Comparison of ENCODE assay signal across 15 mouse cellular contexts in the genomic region with DNA sequence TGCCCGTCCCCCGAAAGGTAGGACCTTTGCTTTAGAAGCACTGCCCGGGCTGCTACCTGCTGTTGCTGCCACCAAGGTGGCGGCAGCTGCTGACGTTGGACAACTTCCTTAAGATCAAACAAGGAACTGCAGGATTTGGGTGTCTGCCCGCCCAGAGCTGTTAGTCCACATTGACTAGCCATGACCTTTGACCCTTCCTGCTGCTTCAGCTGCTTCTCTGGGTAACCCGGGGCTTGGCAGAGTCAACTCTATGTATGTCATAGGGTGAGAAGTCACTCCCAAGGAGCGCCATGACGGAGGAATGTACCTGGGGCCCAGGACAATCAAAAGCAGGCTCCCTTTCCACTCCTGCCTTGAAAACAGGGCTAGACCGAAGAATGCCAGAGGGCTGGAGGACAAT.
DNase-seq lines count a peak whose midpoint lies in the region; ATAC-seq lines count a peak whose summit lies in the region.
"Had no signal": no experiment of that assay in that cellular context is flagged by ENCODE, and none has a peak within 500 bp of the region (broad histone marks: within the 10 kb centered on the region; RNA-seq: fewer than 3 reads in every experiment).

No protein-coding gene starts in this region.

- no peak overlapping the region for H3K4me3 ChIP-seq in kidney, embryonic 16.5 days (ENCODE audit: low read length)
- H3K4me3 ChIP-seq: forebrain, embryonic 12.5 days; heart, embryonic 12.5 days had no signal

- H3K9me3 ChIP-seq in kidney, embryonic 16.5 days (ENCODE audit: low read length): no peaks in the 10 kb centered on the region
- H3K9me3 ChIP-seq: forebrain, embryonic 12.5 days; heart, embryonic 12.5 days had no signal

- WGBS in kidney, embryonic 16.5 days: 71% methylated on average over 10 of the region's 10 CpGs

- H3K36me3 ChIP-seq in kidney, embryonic 16.5 days (ENCODE audit: insufficient read depth, low read length): no peaks in the 10 kb centered on the region
- H3K36me3 ChIP-seq: forebrain, embryonic 12.5 days had no signal

- ATAC-seq in kidney, embryonic 16.5 days (ENCODE audit: low FRiP score, low TSS enrichment): no peak

- peak; percentile 28 for DNase-seq in kidney, adult 18-20 months
- peak; percentile 32 for DNase-seq in lung, postnatal 36 days
- DNase-seq in lung, postnatal 14 days: no peak
- DNase-seq in kidney, postnatal 10 days: peak; percentile 28
- DNase-seq in yolk sac, embryonic 10.5 days (ENCODE audit: low spot score): peak; percentile 81
- DNase-seq in thymus, postnatal 14 days: no peak
- no peak for DNase-seq in right cerebral cortex, postnatal 36 days (ENCODE audit: low spot score in 2 of 2)
- DNase-seq: B cell, adult 2 months; left cerebral cortex, postnatal 4 days had no signal

- H3K4me1 ChIP-seq in kidney, embryonic 16.5 days (ENCODE audit: insufficient read depth, low read length): 0 out of 2 replicates have a peak, but pooled peaks cover 3% of the 10 kb centered on the region
- H3K4me1 ChIP-seq: forebrain, embryonic 12.5 days had no signal

- H3K9ac ChIP-seq in kidney, embryonic 16.5 days (replicated peaks; ENCODE audit: low read length): no peak overlapping the region
- H3K9ac ChIP-seq: forebrain, embryonic 12.5 days; heart, embryonic 12.5 days; hindbrain, embryonic 14.5 days had no signal

- no peak overlapping the region for H3K27ac ChIP-seq in kidney, embryonic 16.5 days (ENCODE audit: low read length)
- H3K27ac ChIP-seq: forebrain, embryonic 12.5 days; hindbrain, embryonic 14.5 days; kidney, postnatal 0 days had no signal

- no peaks in the 10 kb centered on the region for H3K27me3 ChIP-seq in kidney, embryonic 16.5 days (ENCODE audit: insufficient read depth, low read length)
- H3K27me3 ChIP-seq: forebrain, embryonic 12.5 days; heart, embryonic 12.5 days had no signal

- H3K4me2 ChIP-seq in kidney, embryonic 16.5 days (replicated peaks; ENCODE audit: low read depth, low read length): no peak overlapping the region
- H3K4me2 ChIP-seq: forebrain, embryonic 12.5 days; heart, embryonic 12.5 days; hindbrain, embryonic 14.5 days; liver, embryonic 11.5 days had no signal

Comparison
In these comparisons a context has a peak if more than half of its experiments do, and no peak if none do; other contexts are left out.
1. DNase-seq: peak in kidney, adult 18-20 months (single experiment), lung, postnatal 36 days (single experiment), kidney, postnatal 10 days (single experiment) and yolk sac, embryonic 10.5 days (single experiment); none in lung, postnatal 14 days (single experiment), thymus, postnatal 14 days (single experiment) and right cerebral cortex, postnatal 36 days (0 of 2).